Mouse (Mus musculus) liver, embryonic 15.5 days (tissue): Measurements from ENCODE around the gene Tmem175. TPM values are rescaled to one million over a fixed set of nuclear protein-coding genes. Genes with fewer than 3 reads are reported as not detected.
A peak's percentile ranks its signal among the peaks of the same experiment; 100 is the strongest.

Experiments used
- ATAC-seq: fragments of 200-750 bp; cut with Nextera tagmentation; 2 replicates; pipeline ENCODE4 v1.8.0; 2017; ENCODE audit warnings: moderate number of reproducible peaks, mild to moderate bottlenecking, moderate library complexity; ENCODE audit not compliant: insufficient read depth
- H3K27ac ChIP-seq: fragments of 300-500 bp; sonication (generic); replicated peaks from 2 replicates; pipeline ENCODE4 v1.5.1; 2015; ENCODE audit warnings: mild to moderate bottlenecking, inconsistent platforms
- H3K27me3 ChIP-seq: fragments of 300-500 bp; sonication (generic); 2 replicates; pipeline ENCODE4 v1.6.1; 2015; ENCODE audit warnings: mild to moderate bottlenecking, inconsistent platforms
- H3K36me3 ChIP-seq: fragments of 300-500 bp; sonication (generic); replicated peaks from 2 replicates; pipeline ENCODE4 v1.6.1; 2015; ENCODE audit warnings: moderate library complexity, mild to moderate bottlenecking, inconsistent platforms
- H3K4me1 ChIP-seq: fragments of 300-500 bp; sonication (generic); replicated peaks from 2 replicates; pipeline ENCODE4 v1.6.1; 2015; ENCODE audit warnings: inconsistent platforms
- H3K4me2 ChIP-seq: fragments of 300-500 bp; sonication (generic); 2 replicates; pipeline ENCODE4 v1.6.1; 2015; ENCODE audit warnings: moderate library complexity, mild to moderate bottlenecking, inconsistent platforms
- H3K4me3 ChIP-seq: fragments of 300-500 bp; sonication (generic); replicated peaks from 2 replicates; pipeline ENCODE4 v1.5.1; 2015; ENCODE audit warnings: mild to moderate bottlenecking, inconsistent platforms
- H3K9ac ChIP-seq: fragments of 300-500 bp; sonication (generic); 2 replicates; pipeline ENCODE4 v1.6.1; 2015; ENCODE audit warnings: moderate library complexity, mild to moderate bottlenecking, inconsistent platforms
- H3K9me3 ChIP-seq: fragments of 300-500 bp; sonication (generic); replicated peaks from 2 replicates; pipeline ENCODE4 v1.6.1; 2016; ENCODE audit warnings: inconsistent platforms
- WGBS: fragments of 180-500 bp; shearing (Covaris S2); methylation state at CpG from one replicate; pipeline ENCODE4 v1.1.7; 2015; ENCODE audit warnings: mixed read lengths; ENCODE audit not compliant: insufficient replicate concordance; 5-methylcytosine and 5-hydroxymethylcytosine counted together
- polyA plus RNA-seq: library from polyadenylated mRNA; unstranded; fragments of >200 nt; fragmentation: Nextera tagmentation; extraction: Ambion mirVana; gene quantifications from 2 replicates; pipeline ENCODE4 v1.2.1, GENCODE M21; 2015

Tmem175 gene
- polyA plus RNA-seq, 1 experiment from 2014 or later: 10.5 TPM

GRCm38 (mm10) chr5:108680871-108681270 is 51.3 kb downstream of the Tmem175 start:
- H3K4me1 ChIP-seq: peaks cover 39% of the 10 kb centered on the region
- no peaks in the 10 kb centered on the region for H3K9me3 ChIP-seq
- no peaks in the 10 kb centered on the region for H3K27me3 ChIP-seq
- H3K27ac ChIP-seq: no peak overlapping the region
- 80% methylated on average over 6 of the region's 6 CpGs for WGBS
- no peak for ATAC-seq
- no peaks in the 10 kb centered on the region for H3K36me3 ChIP-seq
- no peak overlapping the region for H3K4me2 ChIP-seq
- H3K9ac ChIP-seq: no peak overlapping the region
- H3K4me3 ChIP-seq: no peak overlapping the region

GRCm38 (mm10) chr5:108689091-108689490 is 59.5 kb downstream of the Tmem175 start:
- Histone ChIP-seq H3K4me1 (peaks cover 26% of the 10 kb centered on the region), H3K27me3 (no peaks in the 10 kb centered on the region), H3K4me2 (no peak overlapping the region), H3K4me3 (no peak overlapping the region), H3K9me3 (no peaks in the 10 kb centered on the region), H3K9ac (no peak overlapping the region), H3K27ac (no peak overlapping the region), H3K36me3 (no peaks in the 10 kb centered on the region)
- no peak for ATAC-seq
- WGBS: 71% methylated on average over 5 of the region's 5 CpGs

DNA sequence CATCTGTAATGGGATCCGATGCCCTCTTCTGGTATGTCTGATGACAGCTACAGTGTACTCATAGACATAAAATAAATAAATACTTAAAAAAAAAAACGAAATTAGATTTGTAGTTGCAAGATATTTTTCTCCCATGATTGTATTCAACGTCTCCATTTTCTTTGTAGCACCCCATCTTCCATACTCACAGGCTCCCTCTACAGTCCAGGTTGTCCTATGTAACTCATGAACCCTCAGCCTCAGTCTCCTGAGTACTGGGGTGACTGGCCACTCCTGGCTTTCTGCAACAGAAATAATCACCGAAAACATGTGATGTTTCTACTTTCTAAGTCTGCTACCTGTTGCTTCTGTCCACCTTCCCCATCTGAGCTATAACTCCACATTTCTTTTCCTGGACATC is 61.6 kb downstream of the Tmem175 start:
- 56% methylated on average over 4 of the region's 4 CpGs for WGBS
- Histone ChIP-seq H3K4me3 (no peak overlapping the region), H3K27me3 (no peaks in the 10 kb centered on the region), H3K4me2 (no peak overlapping the region), H3K9ac (no peak overlapping the region), H3K27ac (no peak overlapping the region), H3K36me3 (no peaks in the 10 kb centered on the region), H3K9me3 (no peaks in the 10 kb centered on the region), H3K4me1 (peaks cover 43% of the 10 kb centered on the region)
- no peak for ATAC-seq

DNA sequence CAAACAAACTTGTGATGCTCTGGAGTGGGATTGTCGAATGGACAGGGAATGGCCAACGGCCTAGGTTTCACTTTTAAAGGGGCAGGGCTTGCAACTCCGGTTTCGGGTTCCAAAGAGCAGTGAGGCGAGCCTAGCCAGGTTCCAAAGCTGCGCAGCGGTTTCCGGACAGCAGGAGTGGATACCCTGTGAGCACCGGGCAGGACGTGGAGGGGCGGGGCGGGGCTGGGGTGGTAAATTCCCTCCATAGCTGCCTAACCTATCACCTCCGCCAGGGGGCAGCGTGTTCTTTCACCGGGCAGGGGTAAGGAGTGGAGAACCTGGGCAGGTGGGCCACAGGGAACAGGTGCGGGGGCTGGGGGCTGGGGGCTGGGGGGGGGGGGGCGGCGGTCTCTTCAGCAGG is 62.7 kb downstream of the Tmem175 start, which contains the start of gene Fgfrl1:
Fgfrl1 (plus strand) TSS at position 112 of the 400 bp plus-strand sequence.
- 2% methylated on average over 18 of the region's 18 CpGs for WGBS
- H3K4me1 ChIP-seq: peaks cover 51% of the 10 kb centered on the region
- ATAC-seq: no peak

GRCm38 (mm10) chr5:108693872-108694288 is 64.3 kb downstream of the Tmem175 start:
- Histone ChIP-seq H3K9me3 (no peaks in the 10 kb centered on the region), H3K4me2 (peak overlapping the region; percentile 98), H3K36me3 (no peaks in the 10 kb centered on the region), H3K27ac (peak overlapping the region; percentile 79), H3K4me1 (peaks cover 62% of the 10 kb centered on the region), H3K27me3 (no peaks in the 10 kb centered on the region), H3K9ac (peak overlapping the region; percentile 85), H3K4me3 (peak overlapping the region; percentile 90)
- WGBS: under 1% methylated on average over 43 of the region's 43 CpGs
- ATAC-seq: peak; percentile 94

More for the DNA sequence above, 62.7 kb downstream of the Tmem175 start, which contains the start of gene Fgfrl1:
- no peaks in the 10 kb centered on the region for H3K9me3 ChIP-seq
- H3K27ac ChIP-seq: no peak within 1 kb of the TSS
- no peaks in the 10 kb centered on the region for H3K36me3 ChIP-seq
- peak within 1 kb of the TSS; percentile 90 for H3K4me3 ChIP-seq
- H3K27me3 ChIP-seq: no peaks in the 10 kb centered on the region
- H3K4me2 ChIP-seq: peak within 1 kb of the TSS; percentile 98
- peak within 1 kb of the TSS; percentile 85; the same call in 1 of the 2 replicates for H3K9ac ChIP-seq

DNA sequence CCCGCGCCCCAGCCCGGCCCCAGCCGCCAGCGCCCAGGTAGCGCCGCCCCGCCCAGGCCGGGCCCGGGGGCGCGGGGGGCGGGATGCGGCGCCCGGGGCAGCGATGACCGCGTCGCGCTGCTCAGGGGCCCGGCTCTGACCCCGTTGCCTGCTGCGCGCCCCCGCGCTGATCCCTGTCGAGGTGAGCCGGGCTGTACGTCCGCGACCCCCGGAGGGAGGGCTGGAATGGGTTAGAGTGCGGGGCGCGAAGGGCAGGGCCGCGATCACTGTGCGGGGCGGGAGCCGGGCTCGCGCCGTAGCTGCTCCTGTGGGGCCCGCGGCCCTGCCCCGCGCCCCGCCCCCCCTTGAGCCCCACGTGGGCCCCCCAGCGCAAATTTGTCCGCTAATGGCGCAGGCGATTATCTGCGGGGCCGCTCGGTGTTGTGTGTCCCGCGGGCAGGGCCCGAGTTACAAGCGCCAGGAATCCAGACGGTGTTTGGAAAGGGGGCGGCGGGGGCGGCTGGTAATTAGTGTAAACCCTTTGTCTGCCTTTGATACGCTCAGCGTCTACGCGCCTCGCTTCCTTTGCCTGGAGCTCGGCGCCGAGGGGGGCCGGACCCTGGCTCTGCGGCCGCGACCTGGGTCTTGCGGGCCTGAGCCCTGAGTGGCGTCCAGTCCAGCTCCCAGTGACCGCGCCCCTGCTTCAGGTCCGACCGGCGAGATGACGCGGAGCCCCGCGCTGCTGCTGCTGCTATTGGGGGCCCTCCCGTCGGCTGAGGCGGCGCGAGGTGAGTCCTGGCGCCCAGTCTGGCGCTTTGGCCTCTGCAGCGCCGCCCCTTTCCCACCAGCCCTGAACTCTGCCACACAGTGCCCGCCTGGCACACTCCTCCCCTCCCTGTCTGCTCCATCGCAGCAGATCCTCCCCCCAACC is 65.0 kb downstream of the Tmem175 start:
- peak; percentile 64 for ATAC-seq
- Histone ChIP-seq H3K4me3 (peak overlapping the region; percentile 90), H3K9ac (peak overlapping the region; percentile 85), H3K27me3 (no peaks in the 10 kb centered on the region), H3K36me3 (no peaks in the 10 kb centered on the region), H3K27ac (peak overlapping the region; percentile 79), H3K4me2 (peak overlapping the region; percentile 98), H3K4me1 (peaks cover 62% of the 10 kb centered on the region), H3K9me3 (no peaks in the 10 kb centered on the region)
- under 1% methylated on average over 86 of the region's 99 CpGs for WGBS

DNA sequence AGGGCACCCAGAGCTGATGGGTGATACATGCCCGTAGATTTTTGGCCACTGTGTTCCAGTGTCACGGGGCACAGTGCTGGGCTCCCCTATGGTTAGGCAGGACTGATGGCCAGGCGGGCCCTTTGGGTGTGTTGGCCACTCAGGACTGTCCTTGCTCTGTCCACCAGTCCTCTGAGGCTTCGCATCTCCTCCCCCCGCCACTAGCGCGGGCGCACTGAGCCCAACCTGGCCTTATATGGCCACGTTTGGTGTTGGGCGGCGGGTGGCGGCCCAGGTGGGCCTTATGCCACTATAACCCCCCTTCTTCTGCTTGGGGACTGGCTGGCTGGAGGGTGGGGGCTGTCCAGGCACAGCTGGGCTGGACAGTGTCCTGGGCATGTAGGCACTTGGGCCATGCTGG is 66.3 kb downstream of the Tmem175 start:
- H3K9ac ChIP-seq: no peak overlapping the region
- no peak for ATAC-seq
- H3K27me3 ChIP-seq: no peaks in the 10 kb centered on the region
- no peak overlapping the region for H3K27ac ChIP-seq
- no peak overlapping the region for H3K4me3 ChIP-seq
- no peaks in the 10 kb centered on the region for H3K36me3 ChIP-seq
- 84% methylated on average over 12 of the region's 12 CpGs for WGBS
- H3K4me1 ChIP-seq: peaks cover 72% of the 10 kb centered on the region
- no peaks in the 10 kb centered on the region for H3K9me3 ChIP-seq
- H3K4me2 ChIP-seq: peak overlapping the region; percentile 98; the same call in 1 of the 2 replicates

DNA sequence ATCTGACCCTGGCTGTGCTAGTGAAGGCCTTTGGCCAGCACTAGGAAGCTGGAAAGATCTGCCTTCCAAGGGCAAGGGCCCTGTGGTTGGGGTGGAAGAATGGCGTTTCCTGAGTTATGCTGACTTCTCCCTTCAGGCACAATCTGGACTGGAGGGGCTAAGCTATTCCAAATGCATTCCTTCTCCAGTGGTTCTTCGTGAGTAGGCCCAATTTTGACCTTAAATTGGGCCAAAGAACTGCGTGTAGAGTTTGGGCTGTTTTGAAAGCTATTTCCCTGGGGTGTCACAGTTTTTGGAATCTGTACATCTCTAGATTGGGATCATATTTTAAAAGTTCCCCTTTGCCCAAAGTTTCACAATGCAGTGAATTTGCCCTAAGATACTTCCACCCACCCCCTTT is 67.0 kb downstream of the Tmem175 start:
- H3K9me3 ChIP-seq: no peaks in the 10 kb centered on the region
- no peak overlapping the region for H3K4me2 ChIP-seq

GRCm38 (mm10) chr5:108697341-108697753 is 67.8 kb downstream of the Tmem175 start:
- Histone ChIP-seq H3K27ac (no peak overlapping the region), H3K9ac (no peak overlapping the region), H3K4me2 (no peak overlapping the region), H3K4me1 (peaks cover 64% of the 10 kb centered on the region), H3K4me3 (no peak overlapping the region), H3K27me3 (no peaks in the 10 kb centered on the region), H3K9me3 (no peaks in the 10 kb centered on the region), H3K36me3 (no peaks in the 10 kb centered on the region)
- no peak for ATAC-seq
- 58% methylated on average over 4 of the region's 4 CpGs for WGBS

More for the DNA sequence above, 67.0 kb downstream of the Tmem175 start:
- Histone ChIP-seq H3K4me1 (peaks cover 72% of the 10 kb centered on the region), H3K27ac (no peak overlapping the region), H3K27me3 (no peaks in the 10 kb centered on the region), H3K4me3 (no peak overlapping the region), H3K9ac (no peak overlapping the region), H3K36me3 (no peaks in the 10 kb centered on the region)
- 73% methylated on average over 3 of the region's 3 CpGs for WGBS
- ATAC-seq: no peak
